Mouse (Mus musculus): ENCODE results near the gene Pbdc1.
"Not testable (repeated sequence)": the region's sequence is repeated elsewhere in the genome, so short reads cannot be mapped to it uniquely, and the experiment has no call there.

Gene Pbdc1

GRCm38 (mm10) chrX:105079615-105080092, at the start of gene Pbdc1:
Gene Pbdc1, plus strand, starts transcription at chrX:105079756.
- DNase-seq (ENCODE audit: low spot score in 2 of 2), result peak; percentile 63 to 94

GRCm38 (mm10) chrX:105037666-105038065, 41.9 kb upstream of the Pbdc1 start:
- no peak for DNase-seq (ENCODE audit: low spot score in 2 of 2)

DNA sequence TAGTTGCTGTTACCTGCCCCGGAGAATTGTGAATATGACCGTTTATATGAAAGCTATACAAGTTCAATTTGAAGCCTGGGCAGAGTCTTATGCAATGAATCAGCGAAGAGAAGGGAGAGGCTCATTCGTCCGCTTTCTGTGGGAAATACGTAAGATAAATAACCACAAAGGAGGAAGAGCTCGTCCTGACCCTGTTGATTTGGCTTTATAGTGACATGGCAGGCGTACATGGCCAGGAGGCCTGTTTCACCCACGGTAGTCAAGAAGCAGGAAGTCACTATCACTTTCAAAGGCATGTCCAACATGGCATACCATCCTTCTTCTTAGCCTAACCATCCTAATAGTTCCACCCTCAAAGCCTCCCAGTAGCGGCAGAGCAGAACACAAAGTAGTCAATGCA, 15.3 kb upstream of the Pbdc1 start:
- no peak for DNase-seq (ENCODE audit: low spot score in 2 of 2)

DNA sequence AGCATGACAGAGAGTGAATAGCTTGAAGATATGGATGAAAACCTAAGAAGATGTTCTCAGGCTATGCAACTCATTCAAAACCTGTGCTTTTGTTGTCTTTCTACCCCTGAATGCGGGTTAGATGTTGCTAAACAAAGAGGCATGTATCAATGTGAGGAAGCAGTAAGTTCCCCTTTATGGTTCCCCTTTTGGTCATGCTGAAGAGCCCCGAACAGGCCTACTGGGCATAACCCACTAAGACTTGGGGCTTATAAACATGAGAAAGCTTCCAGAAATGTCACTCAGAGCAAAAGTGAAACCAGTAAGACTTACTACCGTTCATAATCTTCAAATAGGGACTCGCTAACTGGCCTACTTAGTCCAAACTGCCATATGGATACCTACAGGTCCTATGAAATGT, 14.8 kb upstream of the Pbdc1 start:
- DNase-seq (ENCODE audit: low spot score in 2 of 2), result no peak

DNA sequence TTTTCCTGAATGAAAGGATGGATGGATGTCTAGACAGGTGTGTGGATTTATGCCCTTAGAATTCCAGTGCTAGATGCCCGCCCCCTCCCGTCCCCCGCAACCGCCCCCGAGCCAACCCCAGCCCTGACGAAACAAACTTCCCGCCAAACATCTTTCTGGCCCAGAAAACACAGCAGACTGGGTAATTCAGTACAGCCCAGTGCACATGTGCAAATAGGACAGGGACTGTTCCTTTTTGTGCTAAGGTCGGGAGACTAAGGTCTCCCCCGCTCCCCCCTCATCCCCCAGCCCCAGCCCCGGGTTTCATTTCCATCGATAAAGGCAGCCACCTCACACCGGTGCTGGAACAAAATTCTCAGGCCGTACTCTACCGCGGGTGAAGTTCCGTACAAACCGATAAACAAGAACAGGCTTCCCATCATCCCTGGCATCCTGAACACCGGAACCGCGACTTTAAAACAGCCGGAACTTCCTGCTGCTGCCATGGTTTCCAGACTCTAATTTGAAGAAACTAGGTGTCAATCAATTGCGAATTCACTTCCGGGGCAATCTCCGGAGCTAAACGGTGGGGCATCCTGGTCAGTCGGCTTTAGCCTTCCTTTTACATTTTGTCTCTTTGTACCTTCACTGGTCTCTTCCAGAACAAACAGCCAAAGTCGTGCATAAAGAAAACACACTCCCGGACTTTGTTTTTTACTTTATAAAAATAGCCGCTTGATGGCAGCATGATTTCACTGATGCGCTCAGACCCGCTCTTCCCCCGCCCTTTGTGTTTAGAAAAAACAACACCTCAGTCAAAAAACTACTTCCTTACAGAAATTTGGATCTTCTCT, 9.7 kb upstream of the Pbdc1 start:
- DNase-seq (ENCODE audit: low spot score in 2 of 2), result peak; percentile 23 to 83

- DNase-seq (ENCODE audit: low spot score in 2 of 2), result no peak
These were observed 405 bp upstream of the Pbdc1 start for GRCm38 (mm10) chrX:105079151-105079550.

DNA sequence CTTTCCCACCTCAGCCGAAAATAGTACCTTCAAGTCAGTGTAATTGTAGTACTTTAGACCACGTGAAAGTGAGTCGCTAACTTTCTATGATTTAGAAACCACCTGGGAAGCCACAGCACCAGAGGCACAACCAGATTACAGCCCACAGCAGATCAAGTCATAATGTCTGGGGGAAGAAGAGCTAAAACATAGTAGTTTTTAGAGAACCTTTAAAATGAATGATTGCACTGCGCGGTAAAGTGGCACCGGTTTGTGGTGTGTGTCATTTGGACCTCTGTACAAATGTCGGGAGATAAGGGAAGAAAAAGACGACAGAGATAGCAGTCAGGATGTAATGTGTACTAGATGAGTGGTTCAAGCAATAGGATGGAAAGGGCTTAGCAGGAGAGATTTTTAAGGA, 540 bp downstream of the Pbdc1 start:
- no peak for DNase-seq (ENCODE audit: low spot score in 2 of 2)

- DNase-seq (ENCODE audit: low spot score in 2 of 2), result not testable (repeated sequence)
These were observed 3.5 kb downstream of the Pbdc1 start for GRCm38 (mm10) chrX:105083013-105083412.

DNA sequence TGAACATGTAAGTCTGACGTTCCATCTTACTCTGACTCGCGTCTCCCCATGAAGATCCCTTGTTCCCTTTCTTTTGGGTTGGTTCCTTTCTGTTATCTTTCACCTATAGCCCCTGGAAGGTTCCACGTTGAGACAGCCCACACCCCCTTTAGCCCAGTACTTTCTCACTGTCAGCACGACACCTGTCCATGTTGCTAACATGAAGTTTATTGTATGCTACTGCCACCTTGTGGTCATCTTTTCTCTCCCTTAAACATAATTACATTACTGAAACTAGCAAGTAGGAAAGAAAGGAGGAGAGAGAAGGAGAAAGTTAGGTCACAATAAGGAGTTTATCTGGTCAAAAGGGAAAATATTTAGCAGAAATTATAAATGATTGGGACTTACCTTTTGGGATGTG, 24.6 kb downstream of the Pbdc1 start:
- no peak for DNase-seq (ENCODE audit: low spot score in 2 of 2)

GRCm38 (mm10) chrX:105114994-105115393, 35.4 kb downstream of the Pbdc1 start:
- DNase-seq (ENCODE audit: low spot score in 2 of 2), result no peak

- peak; percentile 51 to 76 for DNase-seq (ENCODE audit: low spot score in 2 of 2)
These were observed 41.0 kb downstream of the Pbdc1 start, which contains the start of gene Magee1 for GRCm38 (mm10) chrX:105120275-105121226. Gene Magee1, plus strand, starts transcription at chrX:105120378.

- peak; percentile 53 to 78 for DNase-seq (ENCODE audit: low spot score in 2 of 2)
These were observed 41.8 kb downstream of the Pbdc1 start for GRCm38 (mm10) chrX:105121227-105121865.

- no peak for DNase-seq (ENCODE audit: low spot score in 2 of 2)
These were observed 45.3 kb downstream of the Pbdc1 start for GRCm38 (mm10) chrX:105124903-105125302.

GRCm38 (mm10) chrX:105151872-105152461, 72.4 kb downstream of the Pbdc1 start:
- DNase-seq (ENCODE audit: low spot score in 2 of 2), result no peak

DNA sequence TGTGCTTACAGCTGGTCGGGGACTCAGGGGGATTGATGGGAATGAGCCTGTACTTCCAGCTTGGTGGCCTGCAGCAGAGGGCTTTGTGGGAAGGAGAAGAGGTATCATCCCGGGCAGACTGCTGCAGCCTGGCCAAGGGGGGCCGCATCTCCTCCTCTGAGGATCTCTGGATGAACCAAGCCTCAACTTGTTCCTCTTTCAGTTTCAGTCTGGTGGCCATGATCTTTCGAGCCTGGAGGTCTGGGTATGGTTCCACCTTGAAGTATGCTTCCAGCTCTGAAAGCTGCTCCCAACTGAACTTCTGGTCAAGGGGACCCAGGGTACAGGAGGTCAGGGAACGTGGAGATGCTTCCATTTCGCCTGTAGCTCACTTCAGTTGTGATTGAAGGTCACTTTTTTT, 85.5 kb downstream of the Pbdc1 start:
- not testable (repeated sequence) for DNase-seq (ENCODE audit: low spot score in 2 of 2)

Data from frontal cortex, postnatal 25 days (tissue).